Mouse (Mus musculus): Measurements from ENCODE around the gene Trim9. TPM values are rescaled to one million over a fixed set of nuclear protein-coding genes. Genes with fewer than 3 reads are reported as not detected.

Trim9 gene
- not detected for total RNA-seq (2023)

DNA sequence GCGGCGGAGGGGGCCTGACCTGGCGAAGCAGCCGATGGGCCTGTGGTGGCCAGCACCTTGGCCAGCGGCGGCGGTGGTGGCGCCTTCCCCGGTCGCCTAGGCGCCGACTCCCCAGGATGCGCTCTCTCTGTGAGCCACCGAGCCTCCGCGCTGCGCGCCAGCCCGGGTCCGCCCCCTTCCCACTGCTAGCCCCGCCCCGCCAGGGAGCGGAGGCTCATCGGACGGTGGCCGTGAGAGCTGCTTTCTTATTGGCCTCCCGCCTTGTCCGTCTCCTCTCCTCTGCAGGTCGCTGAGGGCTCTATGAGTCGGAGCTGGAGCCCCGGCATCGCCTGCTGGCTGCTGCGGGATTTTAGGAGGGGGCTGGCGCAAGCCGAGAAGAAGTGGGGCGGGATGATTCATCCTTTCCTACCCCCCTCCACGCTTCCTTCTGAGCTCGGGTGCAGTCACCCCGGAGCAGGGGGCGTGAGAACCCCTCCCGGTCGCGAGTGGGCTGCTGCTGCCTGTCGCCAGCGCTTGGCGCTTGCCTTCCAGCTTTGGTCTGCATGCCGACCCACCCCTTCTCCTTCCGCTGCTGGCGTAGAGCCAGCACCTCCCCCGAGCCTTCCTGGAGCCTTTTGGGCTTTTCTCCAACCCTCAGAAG, at the start of gene Trim9:
Gene Trim9 (minus strand): TSS at position 413 of the 640 bp plus-strand sequence.

DNA sequence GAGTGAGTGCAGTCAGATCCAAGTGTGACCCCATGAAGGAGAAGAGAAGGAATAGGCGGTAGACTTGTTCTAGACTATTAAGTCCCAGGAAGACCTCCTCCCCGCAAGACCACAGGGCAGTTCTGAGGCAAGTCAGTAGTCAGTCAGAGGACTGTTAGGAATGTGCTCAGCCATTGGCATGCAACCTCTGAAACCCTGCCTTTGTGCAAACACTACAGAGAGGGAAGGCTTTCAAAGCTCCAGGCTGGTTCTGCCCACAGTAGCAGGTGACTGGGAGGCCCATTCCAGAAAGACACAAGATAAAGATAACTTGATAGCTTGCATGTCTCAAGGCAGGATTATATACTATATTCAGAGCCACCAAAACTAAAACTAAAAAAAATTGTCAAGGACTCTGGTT, 116.1 kb downstream of the Trim9 start, which contains the start of gene Pygl:
Gene Pygl (minus strand): TSS at position 195 of the 400 bp plus-strand sequence.

Other genes with a start within 250 kb of the Trim9 start
- gene Nin, start 233.9 kb downstream of the Trim9 start, total RNA-seq (2023), result 101 TPM
- not detected for gene Abhd12b, start 193.5 kb downstream of the Trim9 start, total RNA-seq (2023)
- gene Pygl, start 116.1 kb downstream of the Trim9 start, total RNA-seq (2023), result 2.3 TPM
- 39.7 TPM for gene Tmx1, start 105.5 kb upstream of the Trim9 start, total RNA-seq (2023)

Data from CD4-positive naive resting alpha-beta T cell, adult 76 days (primary cell).